Mouse (Mus musculus): ENCODE data around the gene Unc79.

DNA sequence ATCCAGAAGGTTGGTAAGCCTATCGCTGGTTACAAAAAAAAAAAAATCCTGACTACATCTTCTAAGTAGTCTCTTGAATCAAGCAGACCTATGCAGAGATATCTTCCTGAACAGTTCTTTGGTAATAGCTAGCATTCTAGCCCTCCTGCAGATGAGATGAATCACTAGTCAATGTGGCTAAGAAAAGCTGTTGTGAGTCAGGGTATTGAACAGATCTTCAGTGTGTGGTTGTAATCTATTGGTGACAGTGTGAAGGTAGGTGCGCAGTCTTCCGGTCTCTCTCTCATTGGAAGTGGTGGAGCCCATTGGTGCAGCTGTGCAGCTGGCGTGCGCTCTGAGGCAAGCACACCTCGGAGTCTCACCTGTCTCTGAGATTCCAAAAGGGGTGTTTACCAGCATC lies 180.3 kb downstream of the Unc79 start:
- TF ChIP-seq CTCF (IDR thresholded peaks at IDR 0.05; ENCODE audit: control insufficient read depth, insufficient read depth, insufficient replicate concordance, low read depth, low read length) (no peak), POLR2A (IDR thresholded peaks at IDR 0.05; ENCODE audit: control insufficient read depth, low read depth, low read length) (no peak)
